Mouse (Mus musculus) ES-CJ7 (cell line): Measurements from ENCODE around the gene Metap1d.

Experiments
- DNase-seq: peaks from one replicate; pipeline ENCODE4 v3.0.0; 2011; ENCODE audit warnings: low read depth, low spot score

The Metap1d gene

DNA sequence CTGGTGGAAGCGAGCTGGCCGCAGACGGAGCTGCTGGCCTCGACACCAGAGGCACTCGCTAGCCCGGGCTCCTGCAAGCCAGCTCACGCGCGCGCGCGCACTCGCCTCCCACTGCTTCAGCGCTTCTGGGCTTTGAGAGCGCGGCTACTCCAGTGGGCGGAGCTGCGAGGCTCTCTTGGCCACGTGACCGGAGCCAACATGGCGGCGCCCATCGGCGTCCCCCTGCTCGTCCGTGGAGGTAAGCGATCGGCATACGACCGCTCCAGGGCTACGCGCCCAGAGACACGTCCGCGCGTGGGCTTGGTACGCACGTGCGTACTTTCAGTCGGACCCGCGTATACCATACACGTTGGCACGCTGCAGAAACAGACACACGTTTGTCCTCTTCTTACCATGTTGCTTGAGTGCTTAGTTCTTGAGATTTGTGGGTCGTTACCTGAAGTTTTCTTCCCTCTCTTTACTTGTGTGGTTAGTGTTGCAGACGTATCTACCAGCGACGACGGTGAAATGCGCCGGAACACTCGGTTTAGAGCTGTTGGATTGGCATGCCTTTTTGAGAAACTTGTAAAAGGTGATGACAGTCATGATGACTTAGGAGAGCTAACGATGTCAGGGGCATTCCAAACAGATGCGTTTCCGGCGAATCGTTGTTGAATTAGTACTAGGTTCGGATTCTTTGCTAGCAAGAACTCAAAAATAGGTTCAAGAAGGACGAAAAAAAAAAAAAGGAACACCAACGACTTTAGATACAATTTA, at the start of gene Metap1d:
Gene Metap1d (plus strand): TSS at position 116 of the 756 bp plus-strand sequence.
- peak; percentile 95 for DNase-seq

DNA sequence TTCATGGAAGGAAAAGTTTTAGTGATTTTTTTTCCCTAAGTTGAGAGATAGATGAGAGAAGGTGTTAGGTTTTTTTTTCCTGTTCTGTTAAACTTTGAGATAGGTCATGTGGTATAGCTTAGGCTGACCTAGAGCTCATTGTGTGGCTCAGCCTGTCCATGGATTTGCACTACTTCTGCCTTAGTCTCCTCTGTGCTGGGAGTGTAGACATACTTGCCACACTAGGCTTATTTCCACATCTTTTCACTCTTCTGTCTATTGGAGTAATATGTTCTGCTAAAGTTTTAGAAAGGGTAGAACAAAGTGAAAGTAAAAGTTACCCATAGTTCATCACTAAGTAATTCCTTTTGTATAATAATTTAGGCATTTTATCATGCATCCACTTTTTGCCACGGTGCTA, 47.5 kb upstream of the Metap1d start:
- no peak for DNase-seq

DNA sequence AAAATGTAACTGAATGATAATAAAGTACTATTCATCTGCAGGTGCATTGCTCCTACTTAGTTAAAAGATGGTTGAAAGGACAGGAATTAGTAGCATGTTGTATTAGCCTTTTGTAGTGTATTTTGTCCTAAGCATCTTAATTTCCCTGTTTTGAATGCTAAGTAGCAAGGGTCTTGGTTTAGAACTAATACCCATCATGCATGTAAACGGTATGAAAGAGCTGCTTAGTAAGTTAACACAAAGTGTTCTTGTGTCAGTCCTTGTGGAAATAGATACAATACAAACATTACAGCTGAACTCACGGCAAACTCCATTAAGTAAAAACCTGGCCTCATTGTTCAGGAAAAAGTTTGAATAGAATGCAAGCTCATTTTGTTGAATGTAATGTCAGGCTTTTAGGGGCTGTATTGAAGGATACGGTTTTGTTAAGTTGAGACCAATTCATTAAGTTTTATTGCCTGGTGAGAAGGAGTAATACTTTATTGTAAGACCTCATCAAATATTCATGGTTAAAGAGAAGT, 34.3 kb upstream of the Metap1d start:
- no peak for DNase-seq

DNA sequence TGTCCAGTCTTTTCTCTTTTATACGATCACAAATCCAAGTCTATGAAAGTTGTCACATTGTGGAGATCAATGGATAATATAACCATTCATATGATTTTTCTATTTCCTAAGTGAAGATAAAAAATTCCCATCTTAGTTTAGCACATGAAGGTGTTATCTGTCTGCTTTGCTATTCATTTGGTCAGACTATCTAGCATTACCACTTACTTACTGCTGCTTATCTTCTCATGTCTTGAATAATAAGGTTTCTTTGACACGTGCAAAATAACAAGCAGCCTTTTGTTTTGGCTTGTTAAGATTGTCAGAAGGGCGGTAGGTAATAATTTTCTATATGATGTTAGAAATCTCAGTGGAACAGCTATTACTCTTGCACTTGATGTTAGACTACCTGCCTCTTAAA, 33.7 kb upstream of the Metap1d start:
- DNase-seq: no peak

DNA sequence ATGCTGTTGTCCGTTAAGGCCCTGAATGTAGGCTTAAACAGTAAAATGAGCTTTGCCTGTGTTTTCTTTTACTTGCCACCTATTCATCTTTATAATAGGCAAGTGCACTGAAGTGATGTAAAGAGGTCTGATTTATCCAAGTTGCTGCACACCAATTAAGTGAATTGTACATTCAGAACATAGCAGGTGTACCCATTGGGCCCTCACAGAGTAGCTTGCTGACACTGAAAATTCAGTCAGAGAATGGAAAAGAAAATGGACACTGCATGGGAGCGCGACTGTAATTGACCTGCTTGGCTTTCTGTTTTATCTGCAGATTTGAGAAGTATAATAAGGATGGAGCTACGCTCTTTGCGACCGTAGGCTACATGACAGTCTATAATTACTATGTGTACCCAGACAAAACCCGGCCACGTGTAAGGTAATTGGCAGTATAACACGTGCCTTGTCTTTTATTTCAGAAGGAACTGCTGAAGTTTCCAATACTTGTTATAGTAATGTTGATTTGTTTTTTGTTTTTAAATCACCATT, 32.1 kb upstream of the Metap1d start:
- no peak for DNase-seq

DNA sequence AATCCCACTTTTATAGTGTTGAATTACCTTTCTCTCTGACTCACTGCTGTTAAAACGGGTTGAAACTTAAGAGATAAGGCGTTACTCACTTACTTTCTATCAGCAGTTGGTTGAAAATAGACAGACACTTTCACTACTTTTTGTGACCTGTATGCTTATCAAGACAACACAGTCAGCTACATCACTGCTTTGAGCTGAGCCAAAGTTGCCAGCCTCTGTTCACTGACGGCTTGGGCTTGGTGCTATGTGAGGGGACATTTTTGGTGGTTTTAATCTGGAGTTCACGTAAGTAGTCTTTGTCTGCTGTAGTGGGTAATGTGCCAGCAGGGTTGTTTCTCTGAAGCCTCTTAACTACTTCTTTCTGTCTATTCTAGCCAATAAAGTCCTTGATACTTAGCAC, 28.5 kb upstream of the Metap1d start:
- DNase-seq: no peak

DNA sequence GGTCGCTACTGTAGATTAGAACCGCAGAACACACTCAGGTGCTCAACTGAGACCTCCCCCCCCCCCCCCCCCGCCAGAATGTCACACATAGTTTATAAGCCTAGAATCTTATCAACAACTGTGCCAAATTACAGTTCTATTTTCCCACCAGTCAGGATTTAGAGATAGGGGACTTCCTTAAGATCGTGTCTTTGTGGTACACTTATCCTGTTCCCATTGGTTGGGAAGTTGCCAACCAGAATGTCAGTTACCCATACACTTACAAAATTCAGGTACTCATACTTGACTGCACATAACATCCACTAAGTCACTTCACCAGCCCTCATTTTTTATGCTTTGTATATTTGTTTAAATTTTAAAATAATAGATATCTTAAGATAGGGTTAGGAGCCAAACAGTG, 17.6 kb upstream of the Metap1d start:
- no peak for DNase-seq

DNA sequence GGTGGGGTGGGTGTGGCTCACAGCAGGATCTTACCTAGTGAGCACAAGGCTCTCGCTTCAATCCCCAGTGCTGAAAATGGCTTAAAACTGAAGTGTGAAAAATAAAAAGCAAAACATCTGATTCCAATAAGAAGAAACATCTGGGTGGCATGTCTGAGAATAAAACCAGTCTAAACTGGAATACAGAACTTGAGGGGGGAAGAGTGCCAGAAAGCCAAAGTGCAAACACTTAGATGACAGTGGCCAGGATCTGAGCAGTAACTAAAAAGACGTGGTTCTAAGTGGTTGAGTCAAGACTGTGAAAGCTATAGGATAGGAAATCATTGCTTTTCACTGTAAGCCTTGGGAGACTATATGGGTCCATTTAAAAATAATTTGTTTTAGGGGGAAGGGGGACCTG, 9.7 kb upstream of the Metap1d start:
- DNase-seq: no peak

DNA sequence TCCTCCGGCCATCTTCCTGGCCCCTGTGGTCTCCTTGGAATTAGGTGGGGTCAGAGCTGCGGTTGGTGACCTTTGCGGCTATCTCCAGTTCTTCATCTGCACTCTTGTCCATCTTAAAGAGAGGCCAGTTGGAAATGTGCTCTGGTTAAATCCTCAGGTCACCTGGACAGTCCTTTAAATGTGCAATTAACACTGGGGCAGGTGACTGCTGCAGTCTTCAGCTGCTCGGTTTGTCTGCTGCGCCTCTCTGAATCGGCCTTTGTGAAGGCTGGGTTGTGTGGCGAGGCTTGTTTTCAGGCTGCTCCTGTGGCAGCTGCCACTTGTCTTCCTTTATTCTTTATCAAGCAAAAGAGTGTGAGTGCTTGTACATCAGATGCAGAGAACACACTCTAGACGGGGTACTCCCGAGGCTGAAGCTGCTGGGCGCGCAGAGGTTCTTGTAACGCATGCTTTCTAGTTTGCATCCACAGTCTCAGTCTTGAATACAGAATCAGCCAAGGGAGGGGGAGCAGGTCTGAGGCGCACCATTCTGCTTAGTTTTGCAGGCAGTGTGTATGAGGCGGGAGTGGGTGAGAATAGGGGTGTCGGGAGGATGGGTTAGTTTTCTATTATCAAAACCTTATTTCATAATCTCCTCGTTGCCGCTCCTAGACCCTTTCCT, 7.4 kb upstream of the Metap1d start:
- no peak for DNase-seq

DNA sequence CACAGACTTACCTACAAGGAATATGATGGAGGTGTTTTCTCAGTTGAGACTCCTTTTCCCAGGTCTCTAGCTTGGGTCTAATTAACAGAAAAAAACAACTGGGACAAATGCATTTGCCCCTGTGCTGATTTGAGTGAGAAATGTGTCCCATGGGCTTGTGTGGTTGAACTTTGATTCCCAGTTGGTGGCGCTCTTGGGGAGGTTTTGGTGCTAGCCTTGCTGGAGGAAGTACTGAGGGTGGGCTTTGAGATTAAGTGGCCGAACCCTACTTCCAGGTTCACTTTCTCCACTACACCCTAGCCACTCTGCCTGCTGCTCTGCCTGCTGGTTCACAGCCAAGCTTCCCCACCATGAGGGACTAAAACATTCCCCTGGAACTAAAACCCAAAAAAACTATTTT, 3.5 kb upstream of the Metap1d start:
- peak; percentile 75 for DNase-seq

DNA sequence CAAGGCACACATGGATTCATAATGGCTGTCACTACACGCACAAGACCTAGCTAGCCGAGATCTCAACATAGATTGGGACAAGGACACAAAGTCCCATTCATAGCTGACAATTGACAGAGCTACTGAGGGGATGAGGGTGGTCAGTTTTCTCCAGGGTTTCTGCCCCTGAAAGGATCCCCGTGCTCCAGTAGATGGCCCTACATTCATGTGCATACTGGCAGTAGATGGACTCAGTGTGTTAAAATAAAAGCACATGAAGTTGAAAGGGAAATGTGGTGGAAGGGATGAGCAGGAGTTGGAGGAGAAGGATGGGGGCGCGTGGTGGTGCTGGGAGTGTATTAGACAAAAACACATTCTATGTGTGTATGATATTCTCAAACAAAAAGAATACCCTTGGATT, 1.3 kb upstream of the Metap1d start:
- no peak for DNase-seq

DNA sequence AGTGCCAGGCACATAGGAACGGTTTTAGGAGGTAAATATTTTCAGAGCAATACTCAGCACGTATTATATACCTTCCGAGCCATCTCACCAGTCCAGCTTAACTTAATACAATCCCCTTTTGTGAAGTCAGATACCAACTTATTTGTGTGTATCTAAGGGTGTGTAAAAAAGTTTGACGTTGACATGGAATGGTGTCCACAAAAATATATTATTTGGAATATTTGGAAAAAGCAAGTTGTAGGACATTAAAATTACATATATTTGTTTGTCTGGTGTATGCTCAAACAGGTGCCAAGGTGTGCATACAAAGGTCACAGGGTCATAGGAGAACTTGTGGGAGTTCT, 813 bp downstream of the Metap1d start:
- DNase-seq: no peak

DNA sequence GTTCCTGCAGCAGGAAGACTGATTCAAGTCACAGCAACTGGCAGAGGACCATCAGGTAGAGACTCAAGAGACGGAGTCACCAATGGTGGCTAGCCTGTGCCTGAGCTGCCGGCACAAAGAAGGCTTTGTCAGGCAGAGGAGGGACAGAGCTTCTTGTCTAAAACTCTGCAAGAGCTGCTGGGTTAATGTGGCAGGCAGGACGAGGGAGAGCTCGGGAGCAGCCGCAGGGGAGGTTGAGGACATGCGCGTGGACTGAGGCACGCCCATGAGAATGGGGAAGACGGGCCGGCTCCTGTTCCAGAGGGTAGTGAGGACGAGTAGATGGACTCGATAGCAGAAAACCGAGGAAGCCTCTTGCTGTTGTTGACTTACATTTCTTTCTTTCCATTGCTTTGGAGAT, 5.5 kb downstream of the Metap1d start:
- no peak for DNase-seq

DNA sequence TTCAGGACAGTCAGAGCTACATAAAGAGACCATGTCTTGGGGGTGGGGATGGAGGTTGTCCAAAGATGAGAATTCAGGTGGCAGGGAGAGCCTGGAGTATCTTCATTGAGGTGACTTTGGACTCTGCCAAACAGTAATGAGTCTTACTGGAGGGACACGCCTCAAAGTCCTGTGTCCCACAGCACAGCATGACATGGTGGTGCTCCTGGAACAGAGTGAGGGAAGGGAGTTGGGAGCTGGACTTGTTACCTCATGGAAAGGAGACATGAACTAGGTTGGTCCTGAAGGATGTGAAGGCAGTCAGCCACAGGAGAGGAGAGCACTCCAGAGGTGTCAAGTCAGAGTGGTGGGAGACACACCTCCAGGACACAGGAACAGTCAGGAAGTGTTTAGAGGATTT, 6.6 kb downstream of the Metap1d start:
- no peak for DNase-seq

DNA sequence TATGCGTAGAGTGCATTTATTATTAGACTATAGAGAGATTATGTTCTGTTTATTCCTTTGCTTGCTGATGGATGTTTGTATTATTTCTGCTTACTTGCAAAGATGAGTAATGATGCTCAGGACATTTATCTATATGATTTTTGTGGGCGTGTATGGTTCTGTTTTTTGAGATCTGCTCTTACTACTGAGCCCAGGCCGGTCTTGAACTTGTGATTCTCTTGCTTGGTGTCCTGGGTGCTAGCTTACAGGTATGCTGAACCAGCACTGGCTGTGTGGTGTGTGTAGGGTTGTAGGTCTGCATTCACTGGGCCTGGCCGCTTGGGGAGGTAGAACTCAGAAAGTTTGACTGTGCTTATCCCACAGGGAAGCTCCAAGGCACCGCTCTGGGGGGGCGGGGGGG, 8.1 kb downstream of the Metap1d start:
- no peak for DNase-seq

DNA sequence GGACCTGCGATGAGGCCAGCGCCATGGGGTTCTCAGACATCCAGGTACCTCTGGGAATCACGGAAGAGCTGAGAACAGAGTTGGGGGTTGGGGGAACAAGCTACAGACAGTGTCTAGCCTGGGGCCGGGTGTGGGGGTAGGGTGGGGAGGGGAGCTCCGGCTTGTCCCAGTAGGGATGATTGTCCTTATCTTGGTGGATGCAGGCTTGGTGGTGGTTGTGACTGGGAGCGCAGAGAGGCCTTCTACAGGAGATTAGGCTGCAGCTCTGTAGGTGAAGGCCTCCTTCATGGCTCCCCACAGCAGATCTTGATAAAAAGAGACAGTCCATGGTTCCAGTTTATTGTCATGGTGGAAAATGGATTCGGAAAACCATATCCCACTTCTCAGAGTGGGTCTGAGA, 8.5 kb downstream of the Metap1d start:
- DNase-seq: no peak

DNA sequence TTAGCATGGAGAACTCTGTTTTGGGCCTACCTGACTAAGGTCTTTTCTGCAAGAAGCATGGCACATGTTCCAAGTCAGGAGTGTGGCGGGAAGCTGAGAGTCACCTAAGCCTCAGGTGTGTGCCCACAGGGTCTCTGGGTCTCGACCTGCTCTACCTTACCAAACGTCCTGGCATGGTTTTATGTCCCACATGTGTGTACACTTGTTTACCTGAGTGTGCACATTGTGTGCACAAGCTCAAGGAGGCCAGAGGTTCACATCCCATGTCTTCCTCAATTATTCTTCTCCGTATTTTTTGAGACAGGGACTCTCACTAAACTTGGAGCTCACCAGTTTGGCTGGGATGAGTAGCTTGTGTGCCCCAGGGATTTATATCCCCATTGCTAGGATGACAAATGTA, 9.0 kb downstream of the Metap1d start:
- DNase-seq: no peak

DNA sequence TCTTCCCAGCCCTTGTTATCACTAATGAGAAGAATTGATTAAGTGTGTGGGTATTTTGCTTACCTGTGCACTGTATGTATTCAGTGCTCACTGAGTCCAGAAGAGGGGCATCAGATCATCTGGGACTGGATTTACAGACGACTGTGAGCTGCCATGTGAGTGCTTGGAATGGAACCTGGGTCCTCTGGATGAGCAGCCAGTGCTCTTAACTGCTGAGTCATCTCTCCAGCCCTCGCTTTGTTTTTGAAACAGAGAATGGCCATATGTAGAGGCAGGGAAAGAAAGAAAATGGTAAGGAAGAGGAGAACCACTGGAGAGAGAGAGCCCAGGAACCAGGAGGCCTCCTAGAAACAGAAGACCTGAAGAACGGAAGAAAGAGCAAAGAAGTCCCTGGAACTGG, 9.5 kb downstream of the Metap1d start:
- no peak for DNase-seq

DNA sequence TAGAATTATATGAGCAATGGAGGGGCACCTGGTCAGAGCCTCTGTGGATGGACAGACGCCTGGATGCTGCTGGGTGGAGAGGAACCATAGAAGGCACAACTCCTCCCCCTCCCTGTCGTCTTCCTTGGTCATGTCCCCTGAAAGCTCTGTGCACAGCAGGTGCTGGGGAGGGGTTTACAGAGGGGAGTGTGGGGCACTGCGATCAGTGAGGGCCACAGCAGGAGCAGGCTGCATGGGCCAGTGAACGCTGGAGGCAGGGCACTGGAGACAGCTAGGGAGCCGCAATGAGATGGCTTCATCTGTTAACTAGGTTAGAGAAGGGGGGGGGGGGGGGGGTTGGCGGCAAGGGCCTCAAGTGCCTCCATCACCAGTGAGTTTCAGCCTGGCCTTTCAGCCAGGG, 13.0 kb downstream of the Metap1d start:
- no peak for DNase-seq

DNA sequence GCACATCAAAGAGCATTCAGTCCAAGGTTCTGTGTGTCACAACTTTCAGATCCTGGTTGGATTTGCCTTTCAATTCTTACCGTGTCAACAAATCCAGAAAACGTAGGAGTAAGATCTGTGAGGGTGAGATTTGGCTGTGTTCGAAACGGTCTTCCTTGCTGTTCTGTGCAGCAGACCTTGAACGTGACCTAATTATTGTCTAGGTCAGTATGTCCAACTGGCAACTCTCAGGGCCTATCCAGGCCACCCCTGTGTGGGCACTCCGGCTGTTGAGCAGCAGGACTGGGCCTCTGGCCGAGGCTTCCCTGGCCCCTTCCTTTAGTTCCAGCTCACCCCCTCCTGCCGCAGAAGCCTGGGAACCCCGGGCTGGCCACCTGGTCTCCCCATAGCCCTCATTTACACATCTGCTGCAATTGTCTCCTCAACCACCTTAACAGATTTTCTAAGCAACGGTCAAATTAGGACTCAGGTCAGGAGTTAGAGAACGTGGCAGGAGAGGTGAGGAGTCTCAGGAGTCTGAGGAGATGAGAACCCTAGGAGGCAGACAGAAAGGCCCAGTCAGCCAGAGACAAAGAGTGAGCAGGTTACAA, 13.9 kb downstream of the Metap1d start:
- no peak for DNase-seq

DNA sequence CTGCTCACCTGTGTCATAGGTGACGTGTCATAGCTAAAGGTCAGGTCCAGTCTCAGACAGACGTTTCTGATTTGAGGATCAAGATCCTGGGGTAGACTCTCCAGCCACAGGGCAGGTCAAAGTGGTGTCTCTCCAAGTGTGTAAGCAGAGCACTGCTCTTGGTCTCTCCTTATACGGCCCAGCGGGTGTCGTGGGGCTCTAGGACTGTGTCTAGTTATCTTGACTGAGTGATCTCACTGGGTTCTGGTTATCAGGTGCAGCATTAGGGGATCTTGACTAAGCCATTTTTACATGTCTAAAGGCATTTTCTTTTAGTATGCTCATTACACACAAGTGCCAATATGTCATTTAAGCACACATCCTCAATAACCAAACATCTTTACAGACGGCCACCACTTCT, 18.0 kb downstream of the Metap1d start:
- DNase-seq: no peak

DNA sequence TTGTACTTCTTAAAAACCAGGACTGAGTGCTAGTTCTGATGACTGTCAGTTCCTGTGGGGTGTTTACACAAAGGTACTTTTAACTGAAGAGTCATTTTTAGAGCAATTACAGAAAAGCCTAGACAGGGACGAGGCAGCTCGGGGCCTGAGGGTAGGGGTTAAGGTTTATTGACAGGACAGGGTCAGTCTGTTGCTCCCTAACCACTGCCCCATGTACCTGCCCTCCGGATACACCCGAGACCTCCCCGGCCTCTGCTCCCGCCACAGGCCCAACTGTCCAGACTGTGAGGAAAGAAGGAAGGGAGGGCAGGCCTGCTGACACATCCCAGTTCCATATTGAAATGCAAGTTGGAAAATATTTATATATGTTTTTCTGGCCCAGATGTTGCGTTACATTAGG, 20.8 kb downstream of the Metap1d start:
- no peak for DNase-seq

DNA sequence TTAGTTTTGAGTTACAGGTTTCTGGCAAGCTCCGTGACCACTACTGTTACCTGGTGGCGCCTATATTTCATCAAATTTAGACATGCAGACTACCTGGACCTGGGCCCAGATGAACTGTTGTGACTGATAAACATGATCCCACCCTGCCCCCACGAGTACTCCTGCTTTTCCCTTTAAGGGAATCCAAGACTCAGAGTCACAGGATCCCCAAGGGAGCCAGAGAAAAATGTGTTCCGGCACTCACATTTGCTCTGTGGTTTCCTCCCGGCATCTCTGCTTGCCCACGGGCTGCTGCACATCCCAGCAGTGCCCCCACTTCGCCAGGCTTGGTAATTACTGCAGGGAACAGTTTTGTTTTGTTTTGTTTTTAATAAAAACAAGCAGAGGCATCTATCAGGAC, 21.3 kb downstream of the Metap1d start:
- DNase-seq: no peak
